Mouse (Mus musculus): ENCODE results near the gene Uhmk1. TPM values are rescaled to one million over a fixed set of nuclear protein-coding genes. Genes with fewer than 3 reads are reported as not detected.
"Not testable (repeated sequence)": the region's sequence is repeated elsewhere in the genome, so short reads cannot be mapped to it uniquely, and the experiment has no call there.

The Uhmk1 gene
- 10 to 100 TPM; 18.1 to 19.2 TPM for total RNA-seq (2021)

GRCm38 (mm10) chr1:170214757-170215522 is at the start of gene Uhmk1:
Uhmk1 (minus strand) TSS chr1:170215397.
- DNase-seq: peak; percentile 88 to 89
- intact Hi-C loops (cut with DNase I): no loop called here

- DNase-seq: peak; percentile 82 to 83
- intact Hi-C loops (cut with DNase I): no loop called here
Measured at GRCm38 (mm10) chr1:170255560-170255910, 40.3 kb upstream of the Uhmk1 start.

GRCm38 (mm10) chr1:170254893-170255559 is 39.8 kb upstream of the Uhmk1 start:
- no peak for DNase-seq
- intact Hi-C loops (cut with DNase I): no loop called here

- no peak for DNase-seq
- intact Hi-C loops (cut with DNase I): no loop called here
Measured at GRCm38 (mm10) chr1:170245016-170245415, 29.8 kb upstream of the Uhmk1 start.

GRCm38 (mm10) chr1:170232688-170233087 is 17.5 kb upstream of the Uhmk1 start, which contains the start of gene Sh2d1b2:
Sh2d1b2 (plus strand) TSS chr1:170232749.
- DNase-seq; intact Hi-C loops (cut with DNase I): not testable (repeated sequence)

- intact Hi-C loops (cut with DNase I): no loop called here
- DNase-seq: no peak
Measured at GRCm38 (mm10) chr1:170223276-170223675, 8.1 kb upstream of the Uhmk1 start.

GRCm38 (mm10) chr1:170220351-170220750 is 5.2 kb upstream of the Uhmk1 start:
- intact Hi-C loops (cut with DNase I): no loop called here
- DNase-seq: no peak

- intact Hi-C loops (cut with DNase I): loop anchor here (1.0 kb wide), 1 partner anchor 395 kb away; no protein-coding TSS in a partner anchor
- DNase-seq: no peak
Measured at GRCm38 (mm10) chr1:170218091-170218884, 3.1 kb upstream of the Uhmk1 start.

- DNase-seq: no peak
- intact Hi-C loops (cut with DNase I): no loop called here
Measured at GRCm38 (mm10) chr1:170215590-170215989, 393 bp upstream of the Uhmk1 start.

GRCm38 (mm10) chr1:170214383-170214756 is 827 bp downstream of the Uhmk1 start:
- DNase-seq: no peak
- intact Hi-C loops (cut with DNase I): no loop called here

GRCm38 (mm10) chr1:170213181-170213879 is 1.9 kb downstream of the Uhmk1 start:
- DNase-seq: no peak
- intact Hi-C loops (cut with DNase I): no loop called here

- no peak for DNase-seq
- intact Hi-C loops (cut with DNase I): no loop called here
Measured at GRCm38 (mm10) chr1:170206395-170206794, 8.8 kb downstream of the Uhmk1 start.

GRCm38 (mm10) chr1:170200379-170200778 is 14.8 kb downstream of the Uhmk1 start:
- intact Hi-C loops (cut with DNase I): loop anchor here (5.0 kb wide), 1 partner anchor 48 kb away; no protein-coding TSS in a partner anchor
- DNase-seq: peak in 1 of 2 experiments; percentile 47

- no peak for DNase-seq
- intact Hi-C loops (cut with DNase I): no loop called here
Measured at GRCm38 (mm10) chr1:170196211-170196610, 19.0 kb downstream of the Uhmk1 start.

- no peak for DNase-seq
- intact Hi-C loops (cut with DNase I): no loop called here
Measured at GRCm38 (mm10) chr1:170191925-170192324, 23.3 kb downstream of the Uhmk1 start.

GRCm38 (mm10) chr1:170190225-170190624 is 25.0 kb downstream of the Uhmk1 start:
- no peak for DNase-seq
- intact Hi-C loops (cut with DNase I): no loop called here

GRCm38 (mm10) chr1:170188601-170189000 is 26.6 kb downstream of the Uhmk1 start:
- intact Hi-C loops (cut with DNase I): no loop called here
- DNase-seq: peak; percentile 59 to 71

GRCm38 (mm10) chr1:170186531-170186930 is 28.7 kb downstream of the Uhmk1 start:
- DNase-seq: no peak
- intact Hi-C loops (cut with DNase I): no loop called here

GRCm38 (mm10) chr1:170185137-170185536 is 30.1 kb downstream of the Uhmk1 start:
- no peak for DNase-seq
- intact Hi-C loops (cut with DNase I): no loop called here

- intact Hi-C loops (cut with DNase I): no loop called here
- DNase-seq: peak; percentile 44
Measured at GRCm38 (mm10) chr1:170182706-170183105, 32.5 kb downstream of the Uhmk1 start.

All from heart, postnatal 36 days (tissue).